Mouse (Mus musculus): ENCODE measurements around the gene Plxnc1. TPM values are rescaled to one million over a fixed set of nuclear protein-coding genes. Genes with fewer than 3 reads are reported as not detected.

Plxnc1 gene
- total and polyA plus RNA-seq, 3 experiments: 27.6 to 34.4 (median 33.0) TPM

GRCm38 (mm10) chr10:94905689-94906473 is 38.8 kb downstream of the Plxnc1 start:
- no peak overlapping the region for H3K4me3 ChIP-seq (replicated peaks in 1 of 3; ENCODE audit: low read depth in 2 of 3, low read length in 2 of 3, poor library complexity in 1 of 3)
- H3K9me3 ChIP-seq (replicated peaks; ENCODE audit: low read length): no peaks in the 10 kb centered on the region
- TF ChIP-seq ZNF384 (IDR thresholded peaks at IDR 0.05; ENCODE audit: low read depth, low read length) (no peak), MEF2A (IDR thresholded peaks at IDR 0.05; ENCODE audit: borderline replicate concordance, low read depth, low read length) (no peak), E2F4 (IDR thresholded peaks at IDR 0.05; ENCODE audit: insufficient replicate concordance, low read depth, low read length) (no peak), TBP (conservative IDR thresholded peaks at IDR 0.05; ENCODE audit: low read depth, low read length) (no peak), MYC (IDR thresholded peaks at IDR 0.05; ENCODE audit: low read depth, low read length) (no peak), ETS1 (conservative IDR thresholded peaks at IDR 0.05; ENCODE audit: low read depth, low read length) (no peak), EP300 (IDR thresholded peaks at IDR 0.05; ENCODE audit: low read length) (no peak), IRF4 (IDR thresholded peaks at IDR 0.05; ENCODE audit: low read depth, low read length) (no peak), KAT2A (IDR thresholded peaks at IDR 0.05; ENCODE audit: insufficient replicate concordance, low read length) (no peak), ZKSCAN1 (IDR thresholded peaks at IDR 0.05; ENCODE audit: borderline replicate concordance, low read depth, low read length) (no peak), JUN (IDR thresholded peaks at IDR 0.05; ENCODE audit: insufficient read depth, low read depth, low read length) (no peak), MAFK (IDR thresholded peaks at IDR 0.05; ENCODE audit: insufficient replicate concordance, low read length) (no peak), RCOR1 (conservative IDR thresholded peaks at IDR 0.05; ENCODE audit: low read depth, low read length) (no peak), GABPA (IDR thresholded peaks at IDR 0.05; ENCODE audit: insufficient replicate concordance, low read depth, low read length) (no peak), POLR2AphosphoS2 (IDR thresholded peaks at IDR 0.05; ENCODE audit: low read depth, low read length) (no peak), JUND (conservative IDR thresholded peaks at IDR 0.05; ENCODE audit: low read depth, low read length) (no peak), HCFC1 (IDR thresholded peaks at IDR 0.05; ENCODE audit: low read depth, low read length) (no peak), CTCF (conservative IDR thresholded peaks at IDR 0.05 in 1 of 2, IDR thresholded peaks at IDR 0.05 in 1 of 2; ENCODE audit: low read depth in 2 of 2, low read length in 2 of 2) (no peak), CHD2 (IDR thresholded peaks at IDR 0.05; ENCODE audit: low read length) (no peak)
- H3K36me3 ChIP-seq (replicated peaks in 1 of 2; ENCODE audit: control insufficient read depth in 1 of 2, insufficient read depth in 1 of 2, low read length in 1 of 2): peaks cover 45 to 58% of the 10 kb centered on the region in 2 experiments
- DNase-seq (ENCODE audit: extremely low read depth): no peak
- H3K27ac ChIP-seq (ENCODE audit: insufficient read depth, low read depth): no peak overlapping the region
- in situ Hi-C loops (cut with MboI; ENCODE audit: low pct_ligation_motif_present, low pct_unique_long_range_greater_than_20kb, low sequenced_read_pairs): no loop called here
- peaks cover 6 to 43% of the 10 kb centered on the region in 2 experiments for H3K4me1 ChIP-seq (ENCODE audit: control insufficient read depth in 1 of 2, insufficient read depth in 2 of 2)
- H3K79me2 ChIP-seq (replicated peaks; ENCODE audit: control insufficient read depth, extremely low read depth, insufficient read depth, poor library complexity, severe bottlenecking): peaks cover 7% of the 10 kb centered on the region; the same call in 1 of the 2 replicates
- H3K27me3 ChIP-seq (replicated peaks): no peaks in the 10 kb centered on the region
- no peak overlapping the region for H3K4me2 ChIP-seq (ENCODE audit: insufficient read depth, low read depth, poor library complexity, severe bottlenecking)
- dilution Hi-C loops (cut with MboI; ENCODE audit: extremely low pct_ligation_motif_present, extremely low pct_unique_long_range_greater_than_20kb, low sequenced_read_pairs): loop anchor here (25.0 kb wide), 1 partner anchor 94 kb away; no protein-coding TSS in a partner anchor
- H3K9ac ChIP-seq (ENCODE audit: insufficient read depth, low read depth): no peak overlapping the region

GRCm38 (mm10) chr10:94905219-94905618 is 39.4 kb downstream of the Plxnc1 start:
- dilution Hi-C loops (cut with MboI; ENCODE audit: extremely low pct_ligation_motif_present, extremely low pct_unique_long_range_greater_than_20kb, low sequenced_read_pairs): loop anchor here (25.0 kb wide), 1 partner anchor 93 kb away; no protein-coding TSS in a partner anchor
- TF ChIP-seq CTCF (conservative IDR thresholded peaks at IDR 0.05 in 1 of 2, IDR thresholded peaks at IDR 0.05 in 1 of 2; ENCODE audit: low read depth in 2 of 2, low read length in 2 of 2) (no peak), USF1 (IDR thresholded peaks at IDR 0.05; ENCODE audit: low read depth, low read length) (no peak), BHLHE40 (IDR thresholded peaks at IDR 0.05; ENCODE audit: low read depth, low read length) (no peak), MEF2A (IDR thresholded peaks at IDR 0.05; ENCODE audit: borderline replicate concordance, low read depth, low read length) (no peak), USF2 (conservative IDR thresholded peaks at IDR 0.05; ENCODE audit: low read depth, low read length) (no peak), UBTF (IDR thresholded peaks at IDR 0.05; ENCODE audit: low read depth, low read length) (no peak), RCOR1 (conservative IDR thresholded peaks at IDR 0.05; ENCODE audit: low read depth, low read length) (no peak), ZMIZ1 (IDR thresholded peaks at IDR 0.05; ENCODE audit: low read depth, low read length) (no peak), NELFE (IDR thresholded peaks at IDR 0.05; ENCODE audit: low read depth, low read length) (no peak), ZKSCAN1 (IDR thresholded peaks at IDR 0.05; ENCODE audit: borderline replicate concordance, low read depth, low read length) (no peak), SIN3A (IDR thresholded peaks at IDR 0.05; ENCODE audit: low read length) (no peak), MYC (IDR thresholded peaks at IDR 0.05; ENCODE audit: low read depth, low read length) (no peak), E2F4 (IDR thresholded peaks at IDR 0.05; ENCODE audit: insufficient replicate concordance, low read depth, low read length) (no peak), MAX (IDR thresholded peaks at IDR 0.05; ENCODE audit: low read length) (no peak)

More at GRCm38 (mm10) chr10:94905219-94905618, 39.4 kb downstream of the Plxnc1 start:
- no peak overlapping the region for H3K27ac ChIP-seq (ENCODE audit: insufficient read depth, low read depth)
- H3K9me3 ChIP-seq (replicated peaks; ENCODE audit: low read length): no peaks in the 10 kb centered on the region
- H3K4me3 ChIP-seq (replicated peaks in 1 of 3; ENCODE audit: low read depth in 2 of 3, low read length in 2 of 3, poor library complexity in 1 of 3): no peak overlapping the region
- peaks cover 6 to 37% of the 10 kb centered on the region in 2 experiments for H3K4me1 ChIP-seq (ENCODE audit: control insufficient read depth in 1 of 2, insufficient read depth in 2 of 2)
- H3K36me3 ChIP-seq (replicated peaks in 1 of 2; ENCODE audit: control insufficient read depth in 1 of 2, insufficient read depth in 1 of 2, low read length in 1 of 2): peaks cover 49 to 63% of the 10 kb centered on the region in 2 experiments
- in situ Hi-C loops (cut with MboI; ENCODE audit: low pct_ligation_motif_present, low pct_unique_long_range_greater_than_20kb, low sequenced_read_pairs): no loop called here
- no peaks in the 10 kb centered on the region for H3K27me3 ChIP-seq (replicated peaks)
- no peak overlapping the region for H3K9ac ChIP-seq (ENCODE audit: insufficient read depth, low read depth)
- peaks cover 7% of the 10 kb centered on the region; the same call in 1 of the 2 replicates for H3K79me2 ChIP-seq (replicated peaks; ENCODE audit: control insufficient read depth, extremely low read depth, insufficient read depth, poor library complexity, severe bottlenecking)
- H3K4me2 ChIP-seq (ENCODE audit: insufficient read depth, low read depth, poor library complexity, severe bottlenecking): no peak overlapping the region
- no peak for DNase-seq (ENCODE audit: extremely low read depth)

Data from CH12.LX (cell line).